25 mouse cellular contexts compared by ENCODE assay signal in genomic region chr8:47907056-47907455, GRCm38 (mm10).
"Had no signal": no experiment of that assay in that cellular context is flagged by ENCODE, and none has a peak within 500 bp of the region (broad histone marks: within the 10 kb centered on the region; RNA-seq: fewer than 3 reads in every experiment).

No protein-coding gene starts in this region.

- H3K9me3 ChIP-seq: intestine, embryonic 15.5 days; limb, embryonic 10.5 days; liver, embryonic 13.5 days; liver, embryonic 15.5 days had no signal

- H3K4me3 ChIP-seq: gastrocnemius, adult 2 months; heart, adult 2 months; hindbrain, embryonic 10.5 days; hindbrain, embryonic 12.5 days; intestine, embryonic 15.5 days; layer of hippocampus, adult 2 months; left cerebral cortex, adult 2 months; limb, embryonic 10.5 days; limb, embryonic 12.5 days; liver, embryonic 13.5 days; liver, embryonic 15.5 days had no signal

- H3K36me3 ChIP-seq: hindbrain, embryonic 10.5 days; intestine, embryonic 15.5 days; liver, embryonic 13.5 days; liver, embryonic 15.5 days had no signal

- DNase-seq: gastrocnemius, adult 2 months; gastrocnemius, postnatal 10 days; gastrocnemius, postnatal 25 days; heart, postnatal 14 days; kidney, adult 18-20 months; kidney, adult 8-10 months; kidney, postnatal 10 days; kidney, postnatal 25 days; kidney, postnatal 4 days; liver; liver, embryonic 13.5 days had no signal

- ATAC-seq: hindbrain, embryonic 16.5 days; inflammation-experienced regulatory T-cells, adult 6 months; intestine, embryonic 15.5 days; intestine, postnatal 0 days had no signal

- H3K27ac ChIP-seq: gastrocnemius, adult 2 months; heart, adult 2 months; hindbrain, embryonic 10.5 days; hindbrain, embryonic 12.5 days; hindbrain, embryonic 14.5 days; intestine, embryonic 15.5 days; layer of hippocampus, adult 2 months; left cerebral cortex, adult 2 months; limb, embryonic 10.5 days; limb, embryonic 12.5 days; liver, embryonic 13.5 days; liver, embryonic 15.5 days had no signal

- H3K4me2 ChIP-seq: hindbrain, embryonic 12.5 days; hindbrain, embryonic 14.5 days; intestine, embryonic 15.5 days; limb, embryonic 12.5 days; liver, embryonic 11.5 days; liver, embryonic 13.5 days; liver, embryonic 15.5 days had no signal

- H3K4me1 ChIP-seq: hindbrain, embryonic 10.5 days; hindbrain, embryonic 12.5 days; intestine, embryonic 15.5 days; limb, embryonic 10.5 days; limb, embryonic 12.5 days; liver, embryonic 13.5 days; liver, embryonic 15.5 days had no signal

- H3K27me3 ChIP-seq: hindbrain, embryonic 12.5 days; intestine, embryonic 15.5 days; limb, embryonic 12.5 days; liver, embryonic 13.5 days; liver, embryonic 15.5 days had no signal

- H3K9ac ChIP-seq: hindbrain, embryonic 12.5 days; hindbrain, embryonic 14.5 days; intestine, embryonic 15.5 days; limb, embryonic 12.5 days; liver, embryonic 13.5 days; liver, embryonic 15.5 days had no signal
